Mouse (Mus musculus) ES-E14 (cell line): ENCODE data around the gene Sestd1. TPM values are rescaled to one million over a fixed set of nuclear protein-coding genes. Genes with fewer than 3 reads are reported as not detected.

ENCODE experiments used
- DNase-seq: peaks from one replicate; pipeline ENCODE4 v3.0.0-alpha.2; 2013; ENCODE audit warnings: low read depth, low spot score
- H3K27ac ChIP-seq: 2 replicates; pipeline ENCODE4 v1.5.1; 2012; ENCODE audit warnings: low read depth, mild to moderate bottlenecking, low read length, moderate library complexity, mixed read lengths; ENCODE audit not compliant: poor library complexity, insufficient read depth, severe bottlenecking
- H3K36me3 ChIP-seq: 2 replicates; pipeline ENCODE4 v1.6.1; 2012; ENCODE audit warnings: mild to moderate bottlenecking, low read length, moderate library complexity, mixed read lengths; ENCODE audit not compliant: control insufficient read depth, poor library complexity, insufficient read depth, severe bottlenecking
- H3K4me1 ChIP-seq, 2 experiments: fragments of 150-350 bp in 1 of 2; sonication (generic) in 1 of 2; 2 replicates each; pipeline ENCODE4 v1.6.1; 2012; ENCODE audit warnings: low read length in 2 of 2, mild to moderate bottlenecking in 1 of 2, mixed read lengths in 1 of 2; ENCODE audit not compliant: control insufficient read depth in 2 of 2, insufficient read depth in 2 of 2, poor library complexity in 1 of 2
- H3K4me3 ChIP-seq, 2 experiments: fragments of 150-350 bp in 1 of 2; sonication (generic) in 1 of 2; 2 replicates each; pipeline ENCODE4 v1.5.1; 2012; ENCODE audit warnings: low read length in 2 of 2, low read depth in 1 of 2, mild to moderate bottlenecking in 1 of 2, mixed read lengths in 1 of 2; ENCODE audit not compliant: insufficient read depth in 1 of 2, poor library complexity in 1 of 2, severe bottlenecking in 1 of 2
- H3K9ac ChIP-seq: 2 replicates; pipeline ENCODE4 v1.6.1; 2012; ENCODE audit warnings: low read depth, mild to moderate bottlenecking, low read length, mixed read lengths; ENCODE audit not compliant: poor library complexity, insufficient read depth, severe bottlenecking
- H3K9me3 ChIP-seq: fragments of 150-350 bp; sonication (generic); 2 replicates; pipeline ENCODE4 v1.6.1; 2012; ENCODE audit warnings: low read depth, mild to moderate bottlenecking, low read length; ENCODE audit not compliant: control insufficient read depth, insufficient read depth
- CHD2 ChIP-seq: IDR thresholded peaks from 2 replicates; pipeline ENCODE4 v1.6.1; 2014; ENCODE audit warnings: mild to moderate bottlenecking, low read depth, low read length, inconsistent platforms
- HCFC1 ChIP-seq: IDR thresholded peaks from 2 replicates; pipeline ENCODE4 v1.6.1; 2012; ENCODE audit warnings: low read length, inconsistent platforms, borderline replicate concordance; ENCODE audit not compliant: insufficient read depth
- MAFK ChIP-seq: IDR thresholded peaks from 2 replicates; pipeline ENCODE4 v1.6.1; 2014; ENCODE audit warnings: mild to moderate bottlenecking, low read depth, low read length, inconsistent platforms; ENCODE audit not compliant: insufficient read depth
- ZC3H11A ChIP-seq: IDR thresholded peaks from 2 replicates; pipeline ENCODE4 v1.6.1; 2012; ENCODE audit warnings: low read depth, mild to moderate bottlenecking, inconsistent platforms, low read length, borderline replicate concordance
- ZNF384 ChIP-seq: IDR thresholded peaks from 2 replicates; pipeline ENCODE4 v1.6.1; 2012; ENCODE audit warnings: low read depth, low read length, inconsistent platforms
- in situ Hi-C, 2 experiments: fragments of 600-800 bp; cut with MboI; formaldehyde crosslinking; loops; one replicate each; pipeline ENCODE4 v1.15.1; 2025; ENCODE audit warnings: low sequenced_read_pairs in 2 of 2, inconsistent platforms in 1 of 2; ENCODE audit not compliant: unreplicated experiment in 2 of 2
- total RNA-seq: library from RNA; depleted of rRNA; stranded (reverse); fragments of 300-350 nt; gene quantifications from 2 replicates; pipeline ENCODE4 v1.2.3, GENCODE M21; 2012; rRNA removed

Gene Sestd1
- 11.4 and 12.4 TPM in 2 replicates for total RNA-seq

GRCm38 (mm10) chr2:77280512-77281409 is at the start of gene Sestd1:
Sestd1 (minus strand) TSS chr2:77280592.
- Histone ChIP-seq H3K9ac (peak within 1 kb of the TSS; percentile 82), H3K4me3 (peak within 1 kb of the TSS; percentile 82 to 85), H3K9me3 (no peaks in the 10 kb centered on the region), H3K36me3 (no peaks in the 10 kb centered on the region), H3K27ac (no peak within 1 kb of the TSS), H3K4me1 (peaks cover 0 to 4% of the 10 kb centered on the region in 2 experiments; a peak in 2 of 4 replicates)
- no peak for DNase-seq
- in situ Hi-C loops, result no loop called here
- TF ChIP-seq MAFK (no peak), HCFC1 (no peak), ZC3H11A (no peak), CHD2 (no peak), ZNF384 (no peak)

- Histone ChIP-seq H3K36me3 (no peaks in the 10 kb centered on the region), H3K9me3 (no peaks in the 10 kb centered on the region), H3K4me1 (peaks cover 0 to 3% of the 10 kb centered on the region in 2 experiments; a peak in 1 of 4 replicates), H3K27ac (no peak overlapping the region), H3K9ac (no peak overlapping the region), H3K4me3 (no peak overlapping the region)
- no peak for DNase-seq
- TF ChIP-seq ZNF384 (no peak), CHD2 (no peak), ZC3H11A (no peak), HCFC1 (no peak), MAFK (no peak)
- in situ Hi-C loops, result no loop called here
These were observed 46.9 kb upstream of the Sestd1 start for GRCm38 (mm10) chr2:77327246-77327645.

GRCm38 (mm10) chr2:77323739-77324138 is 43.3 kb upstream of the Sestd1 start:
- no peak overlapping the region for H3K4me3 ChIP-seq
- in situ Hi-C loops, result no loop called here
- no peak overlapping the region for H3K27ac ChIP-seq
- H3K9ac ChIP-seq, result no peak overlapping the region
- peaks cover 0 to 3% of the 10 kb centered on the region in 2 experiments; a peak in 1 of 4 replicates for H3K4me1 ChIP-seq
- no peaks in the 10 kb centered on the region for H3K9me3 ChIP-seq
- TF ChIP-seq ZC3H11A (no peak), CHD2 (no peak), MAFK (no peak), ZNF384 (no peak), HCFC1 (no peak)
- DNase-seq, result no peak
- no peaks in the 10 kb centered on the region for H3K36me3 ChIP-seq

GRCm38 (mm10) chr2:77323156-77323555 is 42.8 kb upstream of the Sestd1 start:
- Histone ChIP-seq H3K9ac (no peak overlapping the region), H3K36me3 (no peaks in the 10 kb centered on the region), H3K4me1 (peaks cover 0 to 3% of the 10 kb centered on the region in 2 experiments; a peak in 1 of 4 replicates), H3K4me3 (no peak overlapping the region), H3K27ac (no peak overlapping the region), H3K9me3 (no peaks in the 10 kb centered on the region)
- no peak for TF ChIP-seq ZNF384
- no peak for TF ChIP-seq ZC3H11A
- no peak for TF ChIP-seq MAFK
- no peak for TF ChIP-seq CHD2
- no peak for TF ChIP-seq HCFC1
- in situ Hi-C loops, result no loop called here
- DNase-seq, result no peak
